Mouse (Mus musculus): ENCODE results near the gene Mall.

The Mall gene

DNA sequence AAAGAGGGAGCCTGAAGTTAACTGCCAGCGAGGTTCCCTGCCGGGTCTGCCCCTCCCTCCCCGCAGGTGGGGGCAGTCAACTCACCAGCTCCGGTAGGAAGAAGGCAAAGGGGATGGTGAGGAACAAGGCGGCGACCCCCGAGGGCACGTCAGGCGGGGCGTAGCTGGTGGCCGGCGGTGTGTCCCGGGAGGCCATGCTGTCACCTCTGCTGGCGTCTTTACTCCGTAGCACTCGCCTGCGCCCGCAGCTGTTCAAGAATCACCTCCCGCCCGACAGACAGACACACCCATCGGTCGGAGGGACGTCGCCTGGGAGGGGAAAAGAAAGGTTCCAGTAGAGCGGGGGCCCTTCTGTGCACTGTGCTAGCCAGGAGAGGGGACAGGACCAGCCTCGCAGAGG is at the start of gene Mall:
Gene Mall (minus strand): TSS at position 262 of the 400 bp plus-strand sequence.
- 8% methylated on average over 26 of the region's 26 CpGs for WGBS

DNA sequence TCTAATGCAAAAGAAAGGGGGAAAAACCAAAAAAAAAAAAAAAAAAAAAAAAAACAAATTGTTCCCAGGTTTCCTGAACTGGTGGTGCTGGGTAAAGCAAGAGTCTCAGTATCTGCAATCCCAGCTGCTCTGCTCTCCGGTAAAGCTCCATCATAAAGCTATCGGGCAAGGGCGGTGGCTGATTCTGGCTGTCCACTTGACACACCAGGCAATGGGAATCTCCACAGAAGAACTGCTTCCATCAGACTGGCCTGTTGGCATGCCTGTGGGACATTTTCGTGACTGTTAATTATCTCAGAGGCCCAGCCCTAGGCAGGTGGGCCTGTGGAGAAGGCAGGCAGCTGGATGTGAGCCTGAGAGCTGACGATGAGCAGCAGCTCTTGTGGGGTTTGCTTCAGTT is 48.7 kb upstream of the Mall start:
- 91% methylated on average over 5 of the region's 5 CpGs for WGBS

DNA sequence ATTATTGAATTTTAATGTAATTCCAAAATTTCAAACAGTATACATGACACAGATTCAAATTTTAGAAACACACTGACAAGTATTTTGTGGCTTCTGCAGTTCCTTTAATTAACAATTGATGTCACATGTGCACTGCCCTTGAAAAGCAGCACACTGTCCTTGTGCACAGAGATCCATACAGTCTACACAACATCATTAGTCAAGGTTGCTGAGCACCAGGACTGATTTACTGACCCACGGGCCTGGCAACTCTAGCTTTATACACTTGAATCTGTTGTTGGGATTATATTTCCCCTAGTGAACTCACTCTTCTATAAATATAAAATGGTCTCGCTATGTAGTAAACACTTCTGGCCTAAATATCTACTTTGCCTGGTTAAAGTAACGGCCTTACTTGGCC is 45.3 kb upstream of the Mall start:
- 81% methylated on average over 3 of the region's 3 CpGs for WGBS

DNA sequence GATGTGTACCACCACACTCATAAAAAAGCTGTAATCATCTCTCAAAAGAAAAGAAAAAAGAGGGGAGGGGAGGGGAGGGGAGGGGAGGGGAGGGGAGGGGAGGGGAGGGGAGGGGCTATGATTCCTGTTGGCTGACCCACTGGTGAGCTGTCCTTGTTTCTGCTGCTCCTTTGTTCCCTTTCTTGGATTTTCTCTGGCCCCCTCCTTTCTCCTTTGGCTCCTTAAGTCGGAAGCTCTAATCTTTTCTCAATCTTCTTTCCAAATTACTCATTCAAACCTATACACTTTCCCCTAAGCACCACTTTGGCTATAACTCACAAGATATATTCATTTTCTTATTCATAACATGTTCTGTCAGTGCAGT is 44.8 kb upstream of the Mall start:
- WGBS = 41% methylated on average over 1 of the region's 1 CpGs

DNA sequence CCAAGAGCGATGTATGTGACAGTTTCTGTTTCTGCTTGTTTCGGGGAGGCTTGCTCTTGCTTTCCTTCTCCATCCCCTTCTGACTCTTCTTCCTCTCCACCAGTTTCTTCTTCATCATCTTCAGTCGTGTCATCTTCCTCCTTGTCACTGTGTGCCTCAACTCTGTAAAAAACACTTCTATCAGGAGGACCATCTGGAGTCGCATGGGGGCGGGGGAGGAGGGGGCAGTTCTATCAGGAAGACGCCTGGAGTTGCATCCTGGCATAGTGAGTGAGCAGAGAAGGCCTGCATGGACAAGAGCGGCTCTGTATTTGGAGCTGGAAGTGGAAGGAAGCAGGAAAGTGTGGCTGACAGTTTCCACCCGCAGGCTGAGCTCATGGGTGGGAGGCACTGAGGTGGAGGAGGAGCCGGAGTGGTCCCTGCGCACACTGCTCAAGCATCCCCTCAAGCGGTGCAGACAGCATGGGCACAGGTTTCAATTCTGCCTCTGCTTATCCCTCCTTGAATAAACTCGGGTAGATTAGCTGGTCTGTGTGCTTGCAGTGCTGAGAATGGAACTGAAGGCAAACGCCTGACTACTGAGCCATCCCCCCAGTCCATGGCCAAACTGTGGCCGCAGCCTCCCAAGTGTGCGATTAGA is 44.3 kb upstream of the Mall start:
- WGBS = 32% methylated on average over 13 of the region's 15 CpGs

DNA sequence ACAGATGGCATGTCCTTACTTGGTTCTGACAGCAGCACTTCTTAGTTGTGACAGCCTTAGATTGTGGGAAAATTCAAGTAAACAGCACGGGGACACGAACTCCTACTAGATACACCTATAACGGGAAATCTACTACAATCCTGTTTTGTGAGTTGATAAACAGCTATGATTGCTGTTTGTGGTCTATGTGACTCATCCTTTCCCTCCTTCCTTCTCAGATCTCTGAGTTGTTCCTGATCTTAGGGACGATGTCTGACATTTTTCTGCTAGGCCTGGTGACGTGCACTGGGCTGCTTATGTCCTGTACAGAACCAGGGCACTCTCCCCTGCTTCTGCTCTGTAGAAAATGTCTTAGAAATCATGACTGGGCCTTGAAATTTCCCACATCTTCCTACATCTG is 31.9 kb upstream of the Mall start:
- 81% methylated on average over 5 of the region's 5 CpGs for WGBS

DNA sequence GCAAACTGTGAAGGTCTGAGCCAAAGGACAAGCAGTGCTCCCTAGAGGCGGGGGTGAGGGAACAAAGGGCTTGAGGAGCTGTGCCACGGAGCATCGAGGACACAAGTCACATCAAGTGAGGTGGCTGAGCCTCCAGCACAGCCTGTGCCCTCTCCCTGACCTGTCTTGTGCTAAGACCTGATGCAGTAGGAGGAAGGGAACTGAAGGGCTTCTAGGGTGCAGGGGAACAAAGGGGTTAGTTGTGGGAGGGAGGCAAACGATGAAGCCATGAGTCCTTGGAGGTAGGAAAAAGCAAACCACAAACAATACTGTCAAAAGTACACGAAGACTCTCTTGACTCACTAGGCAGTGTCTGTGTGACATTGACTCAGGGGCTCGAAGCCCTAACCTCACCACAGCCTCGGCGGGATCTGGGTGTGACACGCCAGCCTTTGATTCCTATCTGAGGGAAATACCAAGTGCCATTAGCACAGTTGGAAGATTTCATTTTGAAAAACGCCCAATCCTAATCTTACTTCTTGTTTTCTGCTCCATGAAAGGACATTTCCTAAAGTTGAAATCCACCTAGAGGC is 30.8 kb upstream of the Mall start:
- WGBS = 82% methylated on average over 10 of the region's 10 CpGs

DNA sequence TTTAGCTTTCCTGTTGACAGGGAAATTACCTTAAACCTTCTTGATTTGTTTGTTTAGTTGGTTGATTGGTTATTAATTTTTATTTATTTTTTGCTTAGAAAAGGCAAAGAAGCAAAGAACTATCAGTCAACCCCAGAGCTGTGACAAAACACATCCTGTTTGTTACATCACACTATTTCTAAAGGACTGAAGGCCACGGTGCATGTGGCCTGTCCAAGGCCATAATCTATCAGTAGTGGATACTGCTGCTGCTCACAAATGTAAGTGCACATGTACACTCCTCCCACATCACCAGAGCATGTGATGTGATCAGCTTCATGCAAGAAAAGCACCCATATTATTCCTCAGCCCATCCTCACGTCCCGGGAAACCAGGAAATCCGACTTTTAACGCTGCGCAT is 30.3 kb upstream of the Mall start:
- WGBS = 92% methylated on average over 6 of the region's 6 CpGs

DNA sequence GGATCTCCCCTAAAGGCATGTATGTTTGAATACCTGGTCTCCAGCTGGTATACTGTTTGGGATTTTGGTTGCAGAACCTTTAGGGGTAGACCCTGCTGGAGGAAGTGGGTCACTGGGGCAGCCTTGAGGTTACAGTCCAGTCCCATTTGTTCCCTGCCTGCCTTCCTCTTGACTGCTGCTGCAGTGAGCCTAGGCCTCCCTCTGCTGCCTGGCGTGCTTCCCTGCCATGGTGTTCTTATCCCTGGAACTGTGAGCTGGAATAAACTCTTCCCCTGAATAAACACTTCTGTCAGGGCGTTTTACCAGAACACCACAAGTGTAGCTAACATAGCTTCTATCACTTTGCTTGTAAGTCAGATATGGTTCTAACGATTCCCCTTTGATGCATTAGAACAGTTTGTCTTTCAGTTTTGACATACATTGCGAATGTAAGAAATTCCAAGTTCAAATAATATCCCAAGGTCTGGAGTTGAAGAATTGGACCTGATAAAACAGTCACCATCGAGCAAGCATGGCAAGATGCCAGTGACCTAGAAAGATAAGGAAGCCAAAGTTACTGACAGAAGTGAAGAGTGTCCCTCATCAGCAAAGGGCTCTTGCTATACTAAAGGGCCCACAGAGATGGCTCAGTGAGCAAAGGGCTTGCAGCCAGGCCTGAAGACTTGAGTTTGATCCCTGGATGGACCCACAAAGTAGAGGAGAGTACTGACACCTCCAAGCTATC is 29.6 kb upstream of the Mall start:
- 77% methylated on average over 5 of the region's 5 CpGs for WGBS

DNA sequence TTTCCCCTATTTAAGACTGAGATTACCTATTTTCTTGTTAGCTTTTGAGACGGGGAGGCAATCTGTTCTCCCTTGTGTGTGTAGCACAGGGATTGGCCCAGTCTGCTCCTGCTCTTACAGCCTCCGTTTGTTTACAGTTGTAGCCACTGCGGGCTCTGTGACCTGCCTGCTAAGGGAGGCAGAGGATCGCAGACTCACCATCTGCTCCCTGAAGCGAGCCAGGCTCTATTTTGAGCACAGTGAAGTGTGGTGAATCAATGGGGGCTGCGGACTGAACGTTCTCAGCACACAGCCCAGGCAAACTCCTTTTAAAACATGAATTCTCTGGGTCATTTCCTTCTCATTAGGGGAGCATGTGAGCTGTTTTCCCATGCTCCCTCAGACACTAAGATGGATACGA is 27.4 kb upstream of the Mall start:
- WGBS = 26% methylated on average over 8 of the region's 8 CpGs

DNA sequence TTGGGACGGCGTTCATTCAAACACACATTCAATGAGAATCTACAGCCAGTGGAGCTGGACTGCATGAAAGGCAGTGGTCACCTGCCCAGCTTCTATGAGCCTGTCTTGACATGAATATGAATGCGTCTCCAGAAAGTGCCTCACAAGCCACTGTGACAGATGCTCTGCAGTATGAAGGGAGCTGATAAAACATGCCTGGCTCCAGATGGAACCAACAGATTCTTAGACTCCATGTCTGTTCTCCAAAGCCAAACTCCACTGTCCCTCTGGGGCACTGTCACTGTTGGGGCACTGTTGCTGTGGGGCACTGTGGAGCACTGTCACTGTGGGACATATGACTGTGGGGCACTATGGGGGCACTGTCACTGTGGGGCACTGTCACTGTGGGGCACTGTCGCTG is 24.4 kb upstream of the Mall start:
- WGBS = 89% methylated on average over 4 of the region's 4 CpGs

DNA sequence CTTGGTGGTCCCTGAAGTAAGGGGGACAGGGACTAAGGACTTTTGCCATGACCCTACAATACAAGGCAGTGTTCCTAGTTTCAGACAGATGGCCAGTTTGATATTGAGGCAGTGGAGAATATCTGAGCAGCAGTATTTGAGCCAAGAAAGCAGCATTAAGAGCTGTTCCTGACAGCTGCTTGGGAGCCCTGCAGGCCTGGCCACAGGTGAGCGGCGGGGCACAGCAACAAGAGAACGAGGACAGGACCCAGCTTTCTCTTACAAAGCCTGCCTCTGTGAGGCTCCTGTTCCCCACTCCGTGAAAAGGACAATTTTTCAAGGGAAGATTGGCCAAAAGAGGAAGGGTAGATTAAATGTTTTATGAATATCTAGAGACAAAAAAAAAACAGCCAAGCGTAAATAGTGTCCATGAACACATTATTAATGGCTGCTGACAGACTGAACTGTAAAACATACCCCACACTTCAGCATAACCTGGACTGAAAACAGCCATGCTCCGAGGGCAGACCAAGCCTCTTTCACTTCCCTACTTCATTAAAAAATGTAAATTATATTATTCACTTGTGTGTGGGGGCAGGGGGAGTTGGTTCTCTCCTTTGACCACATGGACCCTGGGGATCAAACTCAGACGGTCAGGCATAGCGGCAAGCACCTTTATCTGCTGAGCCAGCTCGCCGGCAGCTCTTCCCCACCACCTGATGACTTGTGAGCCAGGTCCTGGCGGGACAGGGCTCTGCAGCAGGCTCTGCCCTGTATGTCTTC is 22.3 kb upstream of the Mall start:
- WGBS = 89% methylated on average over 11 of the region's 11 CpGs

DNA sequence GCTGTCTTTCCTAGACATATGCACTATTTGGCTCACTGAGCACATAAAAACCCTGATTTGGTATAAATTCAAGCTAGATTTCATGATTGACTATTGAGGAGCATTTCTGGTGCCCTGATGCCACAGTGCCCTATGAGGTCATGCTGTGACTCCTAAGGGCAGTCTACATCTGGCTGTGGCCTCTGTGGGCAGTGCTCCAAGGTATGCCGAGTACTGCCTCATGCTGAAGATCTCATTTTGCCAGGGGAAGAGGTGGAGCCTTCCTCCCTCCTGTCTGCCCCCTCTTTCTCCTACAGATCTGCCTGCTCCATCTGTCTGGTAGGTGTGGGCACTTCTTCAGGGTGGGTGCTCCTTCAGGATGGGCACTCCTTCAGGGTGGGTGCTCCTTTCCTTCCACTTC is 19.6 kb upstream of the Mall start:
- WGBS = 39% methylated on average over 1 of the region's 1 CpGs

DNA sequence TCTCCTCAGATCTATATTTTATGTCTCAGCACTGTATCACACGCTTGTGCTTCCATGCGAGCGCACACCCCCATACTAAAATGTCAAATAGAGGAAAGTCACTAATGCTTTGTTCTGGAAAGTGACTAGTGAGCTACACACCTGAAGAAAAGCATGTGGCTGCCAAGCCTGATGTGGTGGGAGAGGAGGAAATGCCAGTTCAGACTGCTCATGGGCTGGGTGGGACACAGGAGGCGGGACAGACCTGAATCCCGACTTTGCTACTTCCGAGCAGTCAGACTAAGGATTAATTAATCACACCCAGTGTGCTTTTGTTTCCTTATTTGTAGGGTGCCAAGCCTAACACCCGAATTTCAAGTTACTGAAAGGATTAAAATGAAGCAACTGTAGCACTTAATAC is 18.6 kb upstream of the Mall start:
- 73% methylated on average over 7 of the region's 7 CpGs for WGBS

DNA sequence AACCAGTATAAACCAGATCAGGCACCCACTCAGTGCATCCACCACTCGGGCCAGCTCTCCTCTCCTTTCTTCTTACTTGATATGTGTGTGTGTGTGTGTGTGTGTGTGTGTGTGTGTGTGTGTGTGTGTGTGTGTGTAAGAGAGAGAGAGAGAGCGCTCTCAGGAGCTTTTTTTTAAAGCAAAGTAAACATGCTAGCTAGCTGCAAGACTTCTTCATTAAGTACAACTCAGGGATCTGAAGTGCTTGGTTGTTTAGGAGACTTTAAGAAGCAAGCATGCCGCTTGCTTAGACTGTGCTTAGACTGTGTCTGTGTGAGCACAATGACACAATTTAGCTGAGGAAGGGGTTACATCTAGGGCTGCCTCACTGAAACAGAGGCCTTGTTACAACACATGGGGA is 12.9 kb upstream of the Mall start:
- 86% methylated on average over 3 of the region's 3 CpGs for WGBS

DNA sequence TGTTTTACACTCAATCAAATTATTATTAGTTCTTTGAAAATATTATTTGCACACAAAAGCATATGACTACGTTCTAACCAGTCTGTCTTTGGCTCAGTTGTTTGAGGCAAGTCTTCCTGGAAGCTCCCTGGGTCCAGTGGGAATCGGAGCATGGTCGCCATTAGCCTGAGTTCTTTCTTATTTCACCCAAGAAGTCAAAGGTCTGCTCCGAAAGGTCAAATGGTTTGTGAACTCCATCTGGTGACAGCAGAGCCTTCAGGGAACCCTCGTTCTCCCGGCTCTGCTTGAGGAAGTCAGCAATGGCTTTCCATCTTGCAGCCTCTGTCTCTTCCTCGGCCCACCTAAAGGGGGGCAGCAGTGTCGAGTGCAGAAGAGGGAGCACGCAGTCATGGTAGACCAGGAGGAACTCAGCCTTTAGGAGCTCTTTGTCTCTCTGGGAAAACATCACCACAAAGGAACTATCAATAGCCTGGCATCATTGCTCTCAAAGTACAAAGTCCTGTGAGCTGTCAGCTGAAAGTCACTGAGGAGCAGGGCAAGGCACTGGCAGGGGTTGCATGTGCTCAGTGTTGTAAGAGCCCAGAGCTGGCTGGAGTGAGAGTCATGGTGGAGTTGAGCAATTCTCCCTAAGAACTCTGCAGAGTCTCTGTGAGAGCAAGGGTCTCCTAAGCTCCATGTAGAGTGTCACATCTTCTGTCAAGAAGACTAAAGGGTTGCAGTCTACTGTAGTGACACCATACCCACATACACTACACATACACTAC is 11.2 kb upstream of the Mall start:
- 92% methylated on average over 9 of the region's 9 CpGs for WGBS

DNA sequence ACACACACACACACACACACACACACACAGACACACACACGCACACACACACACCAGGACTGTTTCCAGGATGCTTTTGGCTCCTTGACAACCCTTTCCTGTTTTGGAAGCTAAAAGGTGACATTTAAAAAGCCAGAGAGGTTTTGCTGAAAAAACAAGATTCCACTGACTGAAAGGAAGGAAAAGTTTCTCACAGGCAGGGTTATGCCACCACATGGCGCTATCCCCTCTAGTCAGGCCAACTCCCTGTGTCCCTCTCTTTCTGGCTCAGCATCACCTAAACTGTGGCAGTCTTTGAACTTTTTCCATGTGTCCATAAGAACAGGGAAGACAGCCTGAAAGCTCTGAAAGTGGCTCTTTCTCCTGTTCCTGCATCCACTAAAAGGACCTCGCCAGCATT is 8.2 kb upstream of the Mall start:
- WGBS = 66% methylated on average over 3 of the region's 3 CpGs

DNA sequence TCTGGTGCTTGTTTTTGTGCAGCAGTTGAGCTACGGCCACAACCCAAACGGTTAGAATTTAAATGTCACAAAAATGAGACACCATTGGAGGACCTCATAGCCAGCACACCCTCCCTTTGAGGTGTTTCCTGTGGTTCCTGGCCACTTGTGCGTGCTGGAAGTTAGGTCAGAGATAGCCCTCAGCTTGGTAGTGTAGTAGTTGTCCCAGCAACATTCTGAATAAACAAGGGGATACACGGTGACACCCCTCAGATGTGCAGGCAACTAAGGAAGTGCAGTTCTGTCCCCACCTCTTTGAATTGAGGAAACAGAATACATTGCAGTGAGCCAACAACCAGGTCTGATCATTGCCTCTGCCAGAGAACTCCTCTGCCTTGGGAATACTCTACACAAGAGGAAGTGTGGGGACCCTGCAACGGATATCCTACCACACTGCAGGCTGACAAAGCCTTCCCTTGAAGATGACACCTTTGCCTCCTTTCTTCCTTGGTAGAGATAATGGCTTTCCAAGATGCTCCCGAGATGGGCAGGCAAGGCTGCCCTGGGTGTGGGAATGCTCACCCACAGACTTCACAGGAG is 7.0 kb upstream of the Mall start:
- WGBS = 76% methylated on average over 6 of the region's 6 CpGs

DNA sequence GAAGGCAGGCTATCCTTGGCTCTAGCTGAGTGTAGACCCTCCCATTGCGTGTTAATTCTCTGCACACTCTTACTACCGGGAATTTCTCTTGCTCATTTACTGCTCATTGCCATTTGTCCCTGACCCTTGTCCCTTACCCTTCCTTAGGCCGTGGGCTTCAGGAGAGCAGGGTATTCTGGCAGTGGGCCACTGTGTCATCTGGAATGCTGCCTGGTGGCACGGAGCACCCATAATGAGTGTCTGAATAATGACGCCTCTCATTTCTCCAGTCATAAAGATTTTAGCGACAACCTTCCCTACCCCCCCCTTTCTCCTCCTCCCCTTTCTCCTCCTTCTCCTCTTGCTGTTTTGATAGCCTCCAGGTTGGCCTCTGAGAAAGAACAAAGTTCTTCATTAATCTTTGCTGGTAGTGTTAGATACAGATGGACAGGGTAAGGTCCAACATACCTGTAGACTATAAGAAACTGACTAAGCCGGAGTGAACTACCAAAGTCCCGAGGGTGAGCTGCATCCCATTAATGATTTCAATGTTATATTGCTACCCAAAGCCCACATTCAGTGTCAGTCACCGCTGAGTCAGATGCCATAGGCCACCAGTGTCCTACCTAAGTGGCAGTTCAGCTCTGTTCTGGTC is 5.9 kb upstream of the Mall start:
- 81% methylated on average over 9 of the region's 9 CpGs for WGBS

DNA sequence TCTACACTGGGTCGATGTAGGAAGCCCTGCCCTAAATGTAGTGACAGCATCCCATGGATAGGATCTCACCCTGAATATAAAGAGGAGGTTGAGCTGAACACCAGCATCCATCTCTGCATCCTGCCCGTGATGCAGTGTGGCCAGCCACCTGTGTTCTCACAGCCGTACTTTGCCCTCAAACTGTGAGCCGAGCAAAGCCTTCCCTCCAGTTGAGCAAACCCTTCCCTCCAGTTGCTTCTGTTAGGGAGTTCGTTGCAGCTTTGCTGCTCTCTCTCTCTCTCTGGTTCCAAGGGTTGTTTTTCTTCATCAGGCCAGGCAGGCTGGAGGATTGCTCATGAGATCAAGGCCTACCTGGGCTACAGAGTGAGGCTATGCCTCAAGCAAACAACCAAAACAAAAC is 5.2 kb upstream of the Mall start:
- WGBS = 88% methylated on average over 5 of the region's 5 CpGs
